Mouse (Mus musculus): ENCODE measurements around the gene Abhd17c. TPM values are rescaled to one million over a fixed set of nuclear protein-coding genes. Genes with fewer than 3 reads are reported as not detected.
A peak's percentile ranks its signal among the peaks of the same experiment; 100 is the strongest.

The Abhd17c gene
- total and polyA plus RNA-seq, 3 experiments: 33.5 to 55.7 TPM; not detected in 1

DNA sequence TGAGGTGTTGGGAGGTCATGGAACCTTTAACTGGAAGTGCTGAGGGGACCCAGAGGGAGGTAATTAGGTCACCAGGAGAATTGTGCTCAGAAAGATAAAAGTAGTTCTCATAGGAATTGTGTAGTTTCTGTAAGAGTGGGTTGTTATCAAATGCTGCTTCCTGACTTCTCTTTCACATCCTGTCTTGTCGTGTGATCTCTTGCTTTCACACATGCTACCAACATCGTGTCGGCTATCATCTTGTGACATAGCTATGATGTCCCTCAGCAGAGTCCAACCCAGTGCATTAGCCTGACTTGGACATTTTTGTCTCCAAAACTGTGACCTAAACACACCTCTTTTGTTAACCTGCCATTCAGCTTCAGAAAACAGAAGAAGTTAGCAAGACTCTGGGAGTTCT is 40.6 kb upstream of the Abhd17c start:
- Histone ChIP-seq H3K36me3 (ENCODE audit: control insufficient read depth in 1 of 2, insufficient read depth in 2 of 2, low read length in 2 of 2) (peaks cover 0 to 3% of the 10 kb centered on the region in 2 experiments; a peak in 2 of 4 replicates), H3K9ac (ENCODE audit: control insufficient read depth, low read depth, low read length, poor library complexity, severe bottlenecking) (no peak overlapping the region), H3K79me2 (ENCODE audit: control insufficient read depth, insufficient read depth, low read length, poor library complexity) (no peaks in the 10 kb centered on the region), H3K9me3 (replicated peaks; ENCODE audit: insufficient read depth, low read length) (no peaks in the 10 kb centered on the region), H3K27me3 (ENCODE audit: control insufficient read depth in 1 of 2, insufficient read depth in 2 of 2, low read length in 2 of 2) (no peaks in the 10 kb centered on the region), H3K4me3 (ENCODE audit: control insufficient read depth in 1 of 2, insufficient read depth in 1 of 2, low read depth in 2 of 2, low read length in 2 of 2) (no peak overlapping the region), H3K27ac (ENCODE audit: control insufficient read depth, low read depth, low read length) (no peak overlapping the region), H3K4me1 (ENCODE audit: control insufficient read depth in 1 of 2, insufficient read depth in 2 of 2, low read length in 2 of 2) (peaks cover 0 to 21% of the 10 kb centered on the region in 2 experiments; a peak in 2 of 4 replicates)
- TF ChIP-seq ZKSCAN1 (IDR thresholded peaks at IDR 0.05; ENCODE audit: low read depth, low read length): no peak
- no peak for TF ChIP-seq MEF2A (IDR thresholded peaks at IDR 0.05; ENCODE audit: extremely low read depth, insufficient replicate concordance, low read depth, low read length, poor library complexity, severe bottlenecking)
- TF ChIP-seq POLR2AphosphoS5 (IDR thresholded peaks at IDR 0.05; ENCODE audit: borderline replicate concordance, low read depth, low read length): no peak
- TF ChIP-seq MAX (IDR thresholded peaks at IDR 0.05; ENCODE audit: low read length): no peak
- no peak for TF ChIP-seq MXI1 (IDR thresholded peaks at IDR 0.05; ENCODE audit: low read depth, low read length)
- TF ChIP-seq GABPA (IDR thresholded peaks at IDR 0.05; ENCODE audit: low read depth, low read length): no peak
- TF ChIP-seq CHD2 (IDR thresholded peaks at IDR 0.05; ENCODE audit: low read length): no peak
- TF ChIP-seq BHLHE40 (IDR thresholded peaks at IDR 0.05; ENCODE audit: borderline replicate concordance, low read depth, low read length): no peak
- no peak for TF ChIP-seq UBTF (IDR thresholded peaks at IDR 0.05; ENCODE audit: borderline replicate concordance, insufficient read depth, low read depth, low read length)
- no peak for TF ChIP-seq CTCF (IDR thresholded peaks at IDR 0.05 in 2 of 3, conservative IDR thresholded peaks at IDR 0.05 in 1 of 3; ENCODE audit: control insufficient read depth in 1 of 3, insufficient read depth in 1 of 3, low read depth in 2 of 3, low read length in 3 of 3, poor library complexity in 1 of 3, severe bottlenecking in 1 of 3)
- no peak for TF ChIP-seq RAD21 (IDR thresholded peaks at IDR 0.05; ENCODE audit: low read depth, low read length)
- no peak for TF ChIP-seq USF2 (IDR thresholded peaks at IDR 0.05; ENCODE audit: borderline replicate concordance in 1 of 2, insufficient read depth in 1 of 2, low read depth in 1 of 2, low read length in 2 of 2)
- peak; percentile 6 for DNase-seq (ENCODE audit: low read depth, low spot score)

DNA sequence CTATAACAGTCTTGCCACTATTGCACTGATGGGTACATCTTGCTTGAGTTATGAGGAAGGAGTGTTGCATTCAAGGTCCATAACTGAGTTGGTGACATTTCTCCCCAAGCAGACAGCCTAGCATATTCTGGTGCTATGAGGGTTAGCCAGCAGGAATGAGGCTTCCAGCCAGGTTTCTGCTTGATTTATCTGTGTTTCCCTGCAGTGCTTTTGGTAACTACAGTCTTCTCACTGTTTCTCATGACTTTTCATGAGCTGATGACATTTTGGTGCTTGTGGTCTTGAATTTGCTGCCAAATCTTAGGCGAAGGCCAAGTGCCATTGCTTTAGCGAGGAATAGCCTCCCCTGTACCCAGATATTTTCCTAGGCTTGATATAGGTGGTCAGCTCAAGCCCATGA is 39.8 kb upstream of the Abhd17c start:
- Histone ChIP-seq H3K36me3 (ENCODE audit: control insufficient read depth in 1 of 2, insufficient read depth in 2 of 2, low read length in 2 of 2) (peaks cover 0 to 5% of the 10 kb centered on the region in 2 experiments; a peak in 2 of 4 replicates), H3K79me2 (ENCODE audit: control insufficient read depth, insufficient read depth, low read length, poor library complexity) (no peaks in the 10 kb centered on the region), H3K27me3 (ENCODE audit: control insufficient read depth in 1 of 2, insufficient read depth in 2 of 2, low read length in 2 of 2) (no peaks in the 10 kb centered on the region), H3K9me3 (replicated peaks; ENCODE audit: insufficient read depth, low read length) (no peaks in the 10 kb centered on the region), H3K9ac (ENCODE audit: control insufficient read depth, low read depth, low read length, poor library complexity, severe bottlenecking) (no peak overlapping the region), H3K27ac (ENCODE audit: control insufficient read depth, low read depth, low read length) (no peak overlapping the region), H3K4me1 (ENCODE audit: control insufficient read depth in 1 of 2, insufficient read depth in 2 of 2, low read length in 2 of 2) (peaks cover 0 to 21% of the 10 kb centered on the region in 2 experiments; a peak in 2 of 4 replicates), H3K4me3 (ENCODE audit: control insufficient read depth in 1 of 2, insufficient read depth in 1 of 2, low read depth in 2 of 2, low read length in 2 of 2) (no peak overlapping the region)
- TF ChIP-seq CHD1 (IDR thresholded peaks at IDR 0.05; ENCODE audit: low read depth, low read length) (no peak), CHD2 (IDR thresholded peaks at IDR 0.05; ENCODE audit: low read length) (no peak), TAL1 (IDR thresholded peaks at IDR 0.05; ENCODE audit: low read length) (no peak), ZC3H11A (IDR thresholded peaks at IDR 0.05; ENCODE audit: low read depth, low read length) (no peak), TCF12 (IDR thresholded peaks at IDR 0.05; ENCODE audit: low read depth, low read length) (no peak), POLR2A (IDR thresholded peaks at IDR 0.05; ENCODE audit: control insufficient read depth in 1 of 2, insufficient read depth in 1 of 2, low read depth in 1 of 2, low read length in 2 of 2, poor library complexity in 1 of 2) (no peak), UBTF (IDR thresholded peaks at IDR 0.05; ENCODE audit: borderline replicate concordance, insufficient read depth, low read depth, low read length) (no peak), GABPA (IDR thresholded peaks at IDR 0.05; ENCODE audit: low read depth, low read length) (no peak), ZKSCAN1 (IDR thresholded peaks at IDR 0.05; ENCODE audit: low read depth, low read length) (no peak), ETS1 (IDR thresholded peaks at IDR 0.05; ENCODE audit: low read depth, low read length) (no peak), CTCF (IDR thresholded peaks at IDR 0.05 in 2 of 3, conservative IDR thresholded peaks at IDR 0.05 in 1 of 3; ENCODE audit: control insufficient read depth in 1 of 3, insufficient read depth in 1 of 3, low read depth in 2 of 3, low read length in 3 of 3, poor library complexity in 1 of 3, severe bottlenecking in 1 of 3) (no peak), ZNF384 (IDR thresholded peaks at IDR 0.05; ENCODE audit: low read depth, low read length) (no peak), POLR2AphosphoS5 (IDR thresholded peaks at IDR 0.05; ENCODE audit: borderline replicate concordance, low read depth, low read length) (no peak), HCFC1 (IDR thresholded peaks at IDR 0.05; ENCODE audit: low read depth, low read length) (no peak), MEF2A (IDR thresholded peaks at IDR 0.05; ENCODE audit: extremely low read depth, insufficient replicate concordance, low read depth, low read length, poor library complexity, severe bottlenecking) (no peak)
- DNase-seq (ENCODE audit: low read depth, low spot score): no peak

Data from MEL (cell line).